Mouse (Mus musculus): Measurements from ENCODE around the gene Serpinb2.

Gene Serpinb2

DNA sequence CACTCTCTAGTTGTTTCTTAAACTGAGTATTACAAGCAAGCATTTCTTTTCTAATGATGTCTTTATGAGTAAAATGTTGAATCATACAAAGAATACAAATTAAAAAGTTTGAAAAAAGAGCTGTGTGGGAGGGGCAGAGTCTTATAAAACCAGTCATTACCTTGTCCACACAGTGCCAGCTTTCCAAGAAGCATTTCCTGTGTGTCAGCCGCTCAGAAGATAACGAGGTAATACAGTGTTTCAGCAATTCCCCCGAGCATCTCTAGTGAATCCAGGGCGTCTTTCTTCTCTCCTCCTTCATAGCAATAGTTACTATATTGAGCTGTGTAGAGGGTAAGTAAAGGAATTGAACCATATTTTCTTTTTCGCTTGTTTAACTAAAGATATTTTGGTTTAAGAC is at the start of gene Serpinb2:
Gene Serpinb2, plus strand, starts transcription at position 172 of the 400 bp plus-strand sequence.
- DNase-seq (ENCODE audit: low spot score in 2 of 2), result no peak

- no peak for DNase-seq (ENCODE audit: low spot score in 2 of 2)
Observed at GRCm38 (mm10) chr1:107479909-107480308, 31.3 kb upstream of the Serpinb2 start.

GRCm38 (mm10) chr1:107481452-107481851 is 29.8 kb upstream of the Serpinb2 start:
- DNase-seq (ENCODE audit: low spot score in 2 of 2), result peak; percentile 39 to 70

DNA sequence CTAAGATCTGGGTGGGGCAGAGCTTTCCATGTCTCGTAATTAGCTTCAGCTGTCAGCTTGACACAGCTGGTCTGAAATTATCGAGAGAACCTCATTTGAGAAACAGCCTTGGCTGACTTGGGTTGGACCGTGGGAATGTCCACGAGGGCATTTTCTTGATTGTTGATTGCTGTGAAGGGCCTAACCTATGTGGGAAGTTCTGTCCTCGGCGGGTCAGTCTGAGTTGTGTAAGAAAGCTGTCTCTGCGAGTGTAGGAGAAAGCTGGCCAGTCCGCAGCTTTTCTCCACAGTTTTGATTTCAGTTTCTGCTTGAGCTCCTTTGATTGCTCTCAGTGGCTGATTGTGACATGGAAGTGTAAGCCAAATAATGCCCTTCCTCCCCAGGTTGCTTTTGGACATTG is 21.6 kb upstream of the Serpinb2 start:
- DNase-seq (ENCODE audit: low spot score in 2 of 2), result no peak

GRCm38 (mm10) chr1:107496789-107497188 is 14.4 kb upstream of the Serpinb2 start:
- DNase-seq (ENCODE audit: low spot score in 2 of 2), result no peak

- no peak for DNase-seq (ENCODE audit: low spot score in 2 of 2)
Observed at GRCm38 (mm10) chr1:107502025-107502424, 9.2 kb upstream of the Serpinb2 start.

DNA sequence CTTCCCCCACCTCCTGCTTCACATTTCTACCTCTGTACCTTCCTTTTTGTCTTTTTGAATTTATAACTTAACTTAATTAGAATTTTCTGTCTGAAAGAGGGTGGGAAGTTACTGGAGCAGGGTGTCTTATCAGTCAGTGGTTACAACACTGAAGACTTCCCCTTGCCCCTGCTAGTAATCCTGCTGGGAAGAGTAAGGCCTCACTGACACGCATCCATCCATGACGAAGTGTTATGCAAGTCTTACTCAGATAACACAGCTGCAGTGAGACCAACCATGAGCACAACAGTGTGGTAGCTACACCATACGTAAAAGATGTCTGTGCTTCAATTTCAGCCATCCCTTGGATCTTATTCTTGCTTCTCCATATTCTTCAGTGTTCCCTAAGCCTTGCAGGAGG is 7.9 kb upstream of the Serpinb2 start:
- DNase-seq (ENCODE audit: low spot score in 2 of 2), result no peak

GRCm38 (mm10) chr1:107505898-107506562 is 5.2 kb upstream of the Serpinb2 start:
- DNase-seq (ENCODE audit: low spot score in 2 of 2), result no peak

- no peak for DNase-seq (ENCODE audit: low spot score in 2 of 2)
Observed at GRCm38 (mm10) chr1:107512194-107513138, 1.2 kb downstream of the Serpinb2 start.

- no peak for DNase-seq (ENCODE audit: low spot score in 2 of 2)
Observed at GRCm38 (mm10) chr1:107513530-107513929, 2.3 kb downstream of the Serpinb2 start.

- DNase-seq (ENCODE audit: low spot score in 2 of 2), result no peak
Observed at GRCm38 (mm10) chr1:107515839-107516498, 4.7 kb downstream of the Serpinb2 start.

DNA sequence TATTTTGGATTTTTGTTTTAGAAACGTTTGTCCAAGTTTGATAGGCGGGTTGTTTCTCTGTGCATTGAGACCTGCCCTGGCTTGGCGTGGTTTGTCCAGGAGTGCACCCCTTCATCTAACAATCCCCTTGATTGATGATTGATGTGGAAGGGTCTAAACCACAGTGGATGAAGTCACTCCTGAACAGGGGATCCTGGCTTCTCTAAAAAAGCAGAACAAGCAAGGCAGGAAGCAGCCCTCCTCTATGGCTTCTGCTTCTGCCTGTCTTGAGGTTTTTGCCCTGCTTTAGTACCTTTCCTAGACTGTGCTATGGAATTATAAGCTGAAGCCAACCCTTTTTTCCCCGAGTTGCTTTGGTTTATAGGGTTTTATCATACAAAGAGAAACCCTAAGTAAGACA is 14.4 kb downstream of the Serpinb2 start:
- no peak for DNase-seq (ENCODE audit: low spot score in 2 of 2)

DNA sequence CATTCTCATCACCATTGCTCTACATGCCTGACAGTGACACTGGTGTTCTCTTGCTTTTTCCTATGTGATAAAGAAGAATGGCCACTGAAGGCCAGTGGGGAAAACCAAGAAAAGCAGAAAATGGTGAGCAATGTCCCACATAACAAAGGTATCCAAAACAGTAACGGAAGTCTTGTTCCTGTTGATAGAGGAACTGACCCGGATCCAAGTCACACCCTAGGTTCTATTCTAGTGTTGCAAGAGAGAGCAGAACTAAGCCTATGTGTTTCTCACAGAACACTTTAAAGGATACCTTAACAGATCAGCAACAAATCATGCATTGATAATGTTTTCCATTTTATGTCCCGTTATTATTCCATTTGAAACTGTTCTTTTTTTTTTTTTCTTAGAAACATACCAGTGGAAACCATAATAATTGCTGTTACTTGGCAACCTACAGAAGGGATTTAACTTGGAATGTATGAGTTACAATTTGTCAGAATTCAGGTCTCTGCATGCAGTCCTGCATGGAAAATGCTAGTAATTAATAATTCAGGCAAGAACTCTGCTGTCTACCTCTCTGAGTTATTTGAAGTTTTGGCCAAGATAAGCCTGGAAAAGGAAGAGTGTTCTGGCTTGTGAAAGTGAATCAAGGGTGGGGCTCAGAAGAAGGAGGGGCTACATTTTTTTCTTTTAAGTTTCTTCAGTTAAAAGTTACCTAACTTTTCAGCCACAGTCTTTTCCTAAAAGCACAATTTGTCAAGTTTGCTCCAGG is 17.3 kb downstream of the Serpinb2 start:
- DNase-seq (ENCODE audit: low spot score in 2 of 2), result no peak

- no peak for DNase-seq (ENCODE audit: low spot score in 2 of 2)
Observed at GRCm38 (mm10) chr1:107529365-107530052, 18.3 kb downstream of the Serpinb2 start.

DNA sequence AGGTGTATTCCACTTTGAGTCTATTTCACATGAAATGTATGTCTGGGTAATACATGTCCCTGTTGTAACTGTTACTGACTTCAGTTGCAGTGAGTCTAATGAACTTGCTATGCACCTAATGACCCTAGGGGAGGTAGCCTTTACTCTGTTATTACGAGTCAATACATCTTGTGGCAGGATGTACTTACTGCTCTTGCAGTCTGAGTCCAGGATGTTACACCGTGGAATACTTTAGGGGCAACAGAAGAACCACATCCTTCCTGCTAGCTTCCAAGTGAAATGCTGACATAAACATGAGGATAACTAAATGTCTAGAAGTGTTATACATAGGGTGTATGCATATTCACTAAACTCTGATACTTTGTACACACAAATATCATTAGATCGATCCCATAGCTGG is 22.5 kb downstream of the Serpinb2 start:
- no peak for DNase-seq (ENCODE audit: low spot score in 2 of 2)

DNA sequence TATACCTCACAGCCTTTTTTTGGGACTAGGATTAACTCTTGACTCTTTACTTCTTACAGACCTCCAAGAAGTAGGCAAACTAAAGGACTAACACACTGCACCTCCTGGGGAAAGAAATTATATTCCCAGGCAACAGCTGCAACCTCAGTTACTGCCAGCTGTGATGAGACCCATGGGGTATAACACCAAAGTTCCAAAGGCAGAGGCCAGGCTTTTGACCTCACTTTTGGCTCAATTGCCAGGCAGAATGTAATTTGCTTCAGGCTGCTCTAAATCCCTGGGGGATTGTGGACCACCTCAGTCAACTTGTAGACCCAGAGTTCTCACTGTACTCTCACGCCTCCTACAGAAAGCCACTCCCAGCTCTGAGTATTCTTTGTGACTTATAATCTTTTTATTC is 26.2 kb downstream of the Serpinb2 start:
- DNase-seq (ENCODE audit: low spot score in 2 of 2), result no peak

DNA sequence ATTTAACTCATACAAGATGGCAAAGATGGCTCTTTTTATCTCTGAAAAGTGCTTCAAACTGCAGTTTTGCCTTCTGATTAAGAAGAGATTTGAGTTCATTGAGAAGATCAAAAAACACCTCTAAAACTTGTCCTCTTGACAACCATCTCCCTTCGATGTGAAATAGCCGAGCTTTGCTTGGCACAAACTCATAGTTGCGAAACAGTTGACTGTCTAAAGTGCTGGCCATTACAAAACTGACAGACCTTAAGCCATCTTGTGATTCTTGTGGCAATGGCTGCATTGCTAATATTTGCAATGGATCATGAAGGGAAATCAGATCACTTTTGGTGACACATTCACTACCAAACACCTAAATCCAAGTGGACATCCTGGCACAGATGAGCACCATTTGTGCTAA is 48.3 kb downstream of the Serpinb2 start:
- DNase-seq (ENCODE audit: low spot score in 2 of 2), result no peak

GRCm38 (mm10) chr1:107562110-107562509 is 50.9 kb downstream of the Serpinb2 start:
- DNase-seq (ENCODE audit: low spot score in 2 of 2), result no peak

DNA sequence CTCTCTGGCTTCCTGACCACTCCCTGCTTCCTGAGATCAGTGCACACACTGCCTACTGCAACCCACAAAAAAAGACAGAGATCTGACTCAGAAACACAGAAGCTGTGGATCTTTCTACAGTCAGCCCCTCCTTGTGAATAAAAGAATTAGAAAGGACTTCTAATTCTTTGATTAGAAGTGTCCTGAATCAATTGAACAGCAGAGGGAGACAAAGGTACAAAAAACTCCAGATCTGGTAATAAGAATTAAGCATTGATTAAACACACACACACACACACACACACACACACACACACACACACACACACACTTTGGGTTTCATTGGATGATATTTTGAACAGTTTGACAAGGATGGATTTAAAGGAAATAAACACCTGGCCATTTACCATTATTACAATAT is 54.4 kb downstream of the Serpinb2 start:
- no peak for DNase-seq (ENCODE audit: low spot score in 2 of 2)

DNA sequence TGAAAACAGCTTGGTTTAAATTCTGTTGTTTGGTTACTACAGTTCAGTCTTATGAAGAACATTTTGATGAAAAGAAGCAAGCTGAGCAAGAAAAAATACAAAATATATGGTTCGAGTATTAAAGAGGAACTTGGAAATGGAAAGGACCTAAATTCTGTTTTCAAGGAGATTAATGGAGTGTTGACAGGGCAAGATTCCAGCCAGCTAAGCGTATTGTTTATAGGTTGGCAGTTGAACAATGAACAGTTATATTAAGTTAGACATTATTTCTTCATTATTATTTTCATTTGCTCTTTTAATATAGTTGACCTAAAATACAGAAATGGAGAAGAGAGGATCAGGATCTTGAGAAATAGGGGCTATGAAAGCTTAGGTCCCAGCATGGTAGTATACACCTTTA is 64.9 kb downstream of the Serpinb2 start:
- no peak for DNase-seq (ENCODE audit: low spot score in 2 of 2)

GRCm38 (mm10) chr1:107577514-107577913 is 66.3 kb downstream of the Serpinb2 start:
- no peak for DNase-seq (ENCODE audit: low spot score in 2 of 2)
